Mouse (Mus musculus): ENCODE measurements around the gene Slc26a10.
"Not testable (repeated sequence)": the region's sequence is repeated elsewhere in the genome, so short reads cannot be mapped to it uniquely, and the experiment has no call there.

Slc26a10 gene

GRCm38 (mm10) chr10:127198492-127198891 lies 18.0 kb upstream of the Slc26a10 start:
- no peak for DNase-seq (ENCODE audit: low spot score in 2 of 2)

GRCm38 (mm10) chr10:127197505-127198110 lies 17.2 kb upstream of the Slc26a10 start:
- no peak for DNase-seq (ENCODE audit: low spot score in 2 of 2)

- no peak for DNase-seq (ENCODE audit: low spot score in 2 of 2)
Observed at GRCm38 (mm10) chr10:127197104-127197503, 16.7 kb upstream of the Slc26a10 start.

- no peak for DNase-seq (ENCODE audit: low spot score in 2 of 2)
Observed at GRCm38 (mm10) chr10:127196392-127196791, 15.9 kb upstream of the Slc26a10 start.

GRCm38 (mm10) chr10:127195328-127196129 lies 15.1 kb upstream of the Slc26a10 start, which contains the start of gene Dtx3:
TSS of gene Dtx3 (minus strand) at chr10:127195728.
- DNase-seq (ENCODE audit: low spot score in 2 of 2), result no peak

- no peak for DNase-seq (ENCODE audit: low spot score in 2 of 2)
Observed at GRCm38 (mm10) chr10:127194428-127195327, 14.2 kb upstream of the Slc26a10 start.

- no peak for DNase-seq (ENCODE audit: low spot score in 2 of 2)
Observed at GRCm38 (mm10) chr10:127193011-127193410, 12.6 kb upstream of the Slc26a10 start.

GRCm38 (mm10) chr10:127192057-127192328 lies 11.5 kb upstream of the Slc26a10 start:
- DNase-seq (ENCODE audit: low spot score in 2 of 2), result not testable (repeated sequence)

GRCm38 (mm10) chr10:127191191-127192056 lies 11.0 kb upstream of the Slc26a10 start:
- no peak for DNase-seq (ENCODE audit: low spot score in 2 of 2)

GRCm38 (mm10) chr10:127190398-127191190 lies 10.1 kb upstream of the Slc26a10 start:
- no peak for DNase-seq (ENCODE audit: low spot score in 2 of 2)

- DNase-seq (ENCODE audit: low spot score in 2 of 2), result no peak
Observed at GRCm38 (mm10) chr10:127189651-127190381, 9.4 kb upstream of the Slc26a10 start, which contains the start of gene Arhgef25. TSS of gene Arhgef25 (minus strand) at chr10:127190083.

- no peak for DNase-seq (ENCODE audit: low spot score in 2 of 2)
Observed at GRCm38 (mm10) chr10:127189116-127189650, 8.7 kb upstream of the Slc26a10 start.

GRCm38 (mm10) chr10:127188465-127189115 lies 8.1 kb upstream of the Slc26a10 start:
- DNase-seq (ENCODE audit: low spot score in 2 of 2), result no peak

GRCm38 (mm10) chr10:127188079-127188453 lies 7.6 kb upstream of the Slc26a10 start:
- no peak for DNase-seq (ENCODE audit: low spot score in 2 of 2)

- no peak for DNase-seq (ENCODE audit: low spot score in 2 of 2)
Observed at GRCm38 (mm10) chr10:127187371-127188078, 7.1 kb upstream of the Slc26a10 start.

GRCm38 (mm10) chr10:127186451-127186850 lies 6.0 kb upstream of the Slc26a10 start:
- DNase-seq (ENCODE audit: low spot score in 2 of 2), result no peak

- no peak for DNase-seq (ENCODE audit: low spot score in 2 of 2)
Observed at GRCm38 (mm10) chr10:127185506-127185905, 5.1 kb upstream of the Slc26a10 start.

- DNase-seq (ENCODE audit: low spot score in 2 of 2), result no peak
Observed at GRCm38 (mm10) chr10:127185101-127185500, 4.7 kb upstream of the Slc26a10 start.

Data from natural killer cell, adult 2 months (primary cell).